Mouse (Mus musculus) layer of hippocampus, adult 9-11 months (tissue): ENCODE data around the gene Dhcr24.

Experiments used
- DNase-seq: peaks from one replicate; pipeline ENCODE4 v3.0.0; 2022

Gene Dhcr24

GRCm38 (mm10) chr4:106560213-106560845 lies 509 bp upstream of the Dhcr24 start:
- DNase-seq = peak; percentile 20

- no peak for DNase-seq
These were observed 1.2 kb downstream of the Dhcr24 start for GRCm38 (mm10) chr4:106562006-106562405.

GRCm38 (mm10) chr4:106562837-106563790 lies 2.3 kb downstream of the Dhcr24 start:
- no peak for DNase-seq

- DNase-seq = no peak
These were observed 3.3 kb downstream of the Dhcr24 start for GRCm38 (mm10) chr4:106564161-106564560.

- DNase-seq = no peak
These were observed 8.8 kb downstream of the Dhcr24 start for GRCm38 (mm10) chr4:106569680-106570079.

GRCm38 (mm10) chr4:106571081-106571724 lies 10.4 kb downstream of the Dhcr24 start:
- DNase-seq = no peak

- no peak for DNase-seq
These were observed 14.2 kb downstream of the Dhcr24 start for GRCm38 (mm10) chr4:106575022-106575421.

GRCm38 (mm10) chr4:106577511-106577910 lies 16.7 kb downstream of the Dhcr24 start:
- DNase-seq = no peak

GRCm38 (mm10) chr4:106581176-106581864 lies 20.5 kb downstream of the Dhcr24 start:
- DNase-seq = no peak

- no peak for DNase-seq
These were observed 21.0 kb downstream of the Dhcr24 start for GRCm38 (mm10) chr4:106581865-106582204.

GRCm38 (mm10) chr4:106582428-106583153 lies 21.8 kb downstream of the Dhcr24 start:
- no peak for DNase-seq

GRCm38 (mm10) chr4:106584665-106585064 lies 23.8 kb downstream of the Dhcr24 start:
- DNase-seq = no peak

GRCm38 (mm10) chr4:106587075-106587474 lies 26.2 kb downstream of the Dhcr24 start:
- no peak for DNase-seq

GRCm38 (mm10) chr4:106590142-106590541 lies 29.3 kb downstream of the Dhcr24 start:
- DNase-seq = no peak

- no peak for DNase-seq
These were observed 30.0 kb downstream of the Dhcr24 start for GRCm38 (mm10) chr4:106590871-106591270.

- no peak for DNase-seq
These were observed 32.8 kb downstream of the Dhcr24 start for GRCm38 (mm10) chr4:106593636-106594035.

- DNase-seq = no peak
These were observed 35.4 kb downstream of the Dhcr24 start for GRCm38 (mm10) chr4:106596200-106596599.

GRCm38 (mm10) chr4:106597055-106597454 lies 36.2 kb downstream of the Dhcr24 start:
- peak; percentile 63 for DNase-seq

GRCm38 (mm10) chr4:106597741-106598140 lies 36.9 kb downstream of the Dhcr24 start:
- DNase-seq = no peak

- no peak for DNase-seq
These were observed 38.6 kb downstream of the Dhcr24 start for GRCm38 (mm10) chr4:106599415-106599814.

GRCm38 (mm10) chr4:106600770-106601169 lies 39.9 kb downstream of the Dhcr24 start:
- DNase-seq = no peak
